Mouse (Mus musculus): ENCODE measurements around the gene Nmu. TPM values are rescaled to one million over a fixed set of nuclear protein-coding genes. Genes with fewer than 3 reads are reported as not detected.

Nmu gene
- polyA plus RNA-seq, 1 experiment: not detected

GRCm38 (mm10) chr5:76285699-76286098 is 77.9 kb downstream of the Nmu start:
- Histone ChIP-seq H3K4me1 (ENCODE audit: control insufficient read depth, insufficient read depth, low read length) (no peaks in the 10 kb centered on the region), H3K4me3 (replicated peaks; ENCODE audit: control insufficient read depth, low read depth, low read length) (no peak overlapping the region), H3K27ac (ENCODE audit: control insufficient read depth, insufficient read depth, low read depth, low read length, poor library complexity) (no peak overlapping the region)
- 90% methylated on average over 4 of the region's 4 CpGs for WGBS
- no peak for TF ChIP-seq CTCF (IDR thresholded peaks at IDR 0.05; ENCODE audit: control insufficient read depth, insufficient read depth, low read length)
- no peak for TF ChIP-seq POLR2A (IDR thresholded peaks at IDR 0.05; ENCODE audit: borderline replicate concordance, control insufficient read depth, low read depth, low read length)

- TF ChIP-seq POLR2A (IDR thresholded peaks at IDR 0.05; ENCODE audit: borderline replicate concordance, control insufficient read depth, low read depth, low read length) (no peak), CTCF (IDR thresholded peaks at IDR 0.05; ENCODE audit: control insufficient read depth, insufficient read depth, low read length) (no peak)
- Histone ChIP-seq H3K4me1 (ENCODE audit: control insufficient read depth, insufficient read depth, low read length) (no peaks in the 10 kb centered on the region), H3K4me3 (replicated peaks; ENCODE audit: control insufficient read depth, low read depth, low read length) (no peak overlapping the region), H3K27ac (ENCODE audit: control insufficient read depth, insufficient read depth, low read depth, low read length, poor library complexity) (no peak overlapping the region)
- WGBS: 58% methylated on average over 1 of the region's 1 CpGs
Observed at GRCm38 (mm10) chr5:76283890-76284289, 79.7 kb downstream of the Nmu start.

Other genes starting within 250 kb of the Nmu start
- gene Srd5a3, start 223.5 kb downstream of the Nmu start, polyA plus RNA-seq (2011; ENCODE audit: insufficient read depth, insufficient read length, low replicate concordance, missing spikeins): 4.7 and 11.0 TPM in 2 replicates
- gene Tmem165, start 179.9 kb downstream of the Nmu start, polyA plus RNA-seq (2011; ENCODE audit: insufficient read depth, insufficient read length, low replicate concordance, missing spikeins): 13.3 and 26.0 TPM in 2 replicates
- gene Clock, start 59.0 kb downstream of the Nmu start, polyA plus RNA-seq (2011; ENCODE audit: insufficient read depth, insufficient read length, low replicate concordance, missing spikeins): 0.88 and 1.8 TPM in 2 replicates
- not detected in 2 replicates for gene Pdcl2, start 32.6 kb downstream of the Nmu start, polyA plus RNA-seq (2011; ENCODE audit: insufficient read depth, insufficient read length, low replicate concordance, missing spikeins)
- gene Gm7271, start 120.3 kb upstream of the Nmu start, polyA plus RNA-seq (2011; ENCODE audit: insufficient read depth, insufficient read length, low replicate concordance, missing spikeins): not detected in 2 replicates
- gene Exoc1, start 165.5 kb upstream of the Nmu start, polyA plus RNA-seq (2011; ENCODE audit: insufficient read depth, insufficient read length, low replicate concordance, missing spikeins): 16.1 and 41.8 TPM in 2 replicates
- gene Cep135, start 224.9 kb upstream of the Nmu start, polyA plus RNA-seq (2011; ENCODE audit: insufficient read depth, insufficient read length, low replicate concordance, missing spikeins): 7.7 and 8.6 TPM in 2 replicates